Mouse (Mus musculus): ENCODE measurements around the gene Pip4p1. TPM values are rescaled to one million over a fixed set of nuclear protein-coding genes. Genes with fewer than 3 reads are reported as not detected.
"Not testable (repeated sequence)": the region's sequence is repeated elsewhere in the genome, so short reads cannot be mapped to it uniquely, and the experiment has no call there.

The Pip4p1 gene
- polyA plus RNA-seq, 1 experiment from 2014 or later, result 60.8 TPM

DNA sequence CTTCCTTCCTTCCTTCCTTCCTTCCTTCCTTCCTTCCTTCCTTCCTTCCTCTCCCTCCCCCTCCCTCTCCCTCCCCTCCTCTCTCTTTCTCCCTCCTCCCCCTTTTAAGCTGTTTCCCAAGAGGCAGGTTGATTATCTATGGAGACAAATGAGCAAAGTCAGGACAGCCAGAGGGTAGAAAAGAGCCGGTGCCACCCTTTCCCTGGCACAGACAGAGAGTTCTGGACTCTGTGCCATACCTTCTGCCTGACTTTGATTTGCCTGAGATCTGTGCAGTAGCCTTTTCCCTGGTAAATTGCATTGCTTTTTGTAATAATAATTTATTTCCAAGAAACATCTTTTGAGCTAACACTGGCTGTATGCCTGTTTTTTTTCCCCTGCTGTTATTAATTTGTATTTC, 38.4 kb upstream of the Pip4p1 start:
- H3K9ac ChIP-seq (replicated peaks; ENCODE audit: low read length), result no peak overlapping the region
- no peak overlapping the region for H3K4me2 ChIP-seq (replicated peaks; ENCODE audit: low read depth, low read length)
- H3K4me1 ChIP-seq (ENCODE audit: insufficient read depth, low read length), result no peaks in the 10 kb centered on the region
- H3K36me3 ChIP-seq (ENCODE audit: insufficient read depth, low read length), result no peaks in the 10 kb centered on the region
- H3K9me3 ChIP-seq (ENCODE audit: low read length), result no peaks in the 10 kb centered on the region
- no peak overlapping the region for H3K27ac ChIP-seq (ENCODE audit: low read length)
- ATAC-seq (ENCODE audit: low FRiP score, low TSS enrichment), result no peak
- no peaks in the 10 kb centered on the region for H3K27me3 ChIP-seq (ENCODE audit: insufficient read depth, low read length)
- H3K4me3 ChIP-seq (ENCODE audit: low read length), result no peak overlapping the region
- WGBS, result 29% methylated on average over 1 of the region's 1 CpGs

DNA sequence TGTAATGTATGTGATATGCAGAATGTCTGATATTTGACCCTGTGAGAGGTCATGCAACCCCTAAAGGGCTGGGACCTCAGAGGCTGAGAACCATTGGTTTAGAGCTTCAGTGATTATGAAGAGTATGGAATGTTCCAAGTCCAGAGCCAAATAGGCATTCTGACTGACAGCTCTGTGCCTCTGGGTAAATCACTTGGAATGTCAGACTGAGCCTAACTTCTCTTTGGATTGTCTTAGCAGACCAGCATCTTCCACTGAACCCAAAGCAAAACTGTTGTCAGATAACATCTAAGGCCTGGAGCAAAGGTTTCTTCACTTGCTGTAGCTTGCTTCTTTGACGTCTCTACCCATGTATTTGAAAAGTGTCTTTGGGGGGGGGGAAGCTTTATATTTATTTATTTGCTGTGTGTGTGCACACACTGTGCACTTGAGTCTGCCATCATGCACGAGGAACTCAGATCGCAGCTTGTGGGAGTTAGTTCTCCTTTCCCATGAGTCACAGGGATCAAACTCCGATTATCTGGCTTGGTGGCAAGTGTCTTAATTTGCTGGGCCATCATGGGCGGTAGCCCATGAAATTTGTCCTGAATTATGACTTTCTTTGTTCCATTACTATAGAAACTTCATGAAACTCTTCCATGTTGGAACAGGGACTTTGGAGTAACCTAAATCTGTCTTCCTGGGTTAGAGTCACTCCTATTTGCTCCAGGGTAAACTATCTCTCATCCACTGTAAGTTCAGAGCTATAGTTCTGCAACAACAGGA, 37.7 kb upstream of the Pip4p1 start:
- Histone ChIP-seq H3K4me3 (ENCODE audit: low read length) (no peak overlapping the region), H3K27me3 (ENCODE audit: insufficient read depth, low read length) (no peaks in the 10 kb centered on the region), H3K9ac (replicated peaks; ENCODE audit: low read length) (no peak overlapping the region), H3K27ac (ENCODE audit: low read length) (no peak overlapping the region), H3K36me3 (ENCODE audit: insufficient read depth, low read length) (no peaks in the 10 kb centered on the region), H3K9me3 (ENCODE audit: low read length) (no peaks in the 10 kb centered on the region), H3K4me1 (ENCODE audit: insufficient read depth, low read length) (no peaks in the 10 kb centered on the region), H3K4me2 (replicated peaks; ENCODE audit: low read depth, low read length) (no peak overlapping the region)
- ATAC-seq (ENCODE audit: low FRiP score, low TSS enrichment), result no peak
- 62% methylated on average over 5 of the region's 5 CpGs for WGBS

GRCm38 (mm10) chr14:50958289-50958995, 27.8 kb upstream of the Pip4p1 start:
- not testable (repeated sequence) for H3K9me3 ChIP-seq (ENCODE audit: low read length); H3K4me2 ChIP-seq (replicated peaks; ENCODE audit: low read depth, low read length); H3K27ac ChIP-seq (ENCODE audit: low read length); ATAC-seq (ENCODE audit: low FRiP score, low TSS enrichment); H3K36me3 ChIP-seq (ENCODE audit: insufficient read depth, low read length); H3K4me1 ChIP-seq (ENCODE audit: insufficient read depth, low read length); H3K9ac ChIP-seq (replicated peaks; ENCODE audit: low read length); H3K4me3 ChIP-seq (ENCODE audit: low read length); H3K27me3 ChIP-seq (ENCODE audit: insufficient read depth, low read length)
- WGBS, result 92% methylated on average over 5 of the region's 5 CpGs

DNA sequence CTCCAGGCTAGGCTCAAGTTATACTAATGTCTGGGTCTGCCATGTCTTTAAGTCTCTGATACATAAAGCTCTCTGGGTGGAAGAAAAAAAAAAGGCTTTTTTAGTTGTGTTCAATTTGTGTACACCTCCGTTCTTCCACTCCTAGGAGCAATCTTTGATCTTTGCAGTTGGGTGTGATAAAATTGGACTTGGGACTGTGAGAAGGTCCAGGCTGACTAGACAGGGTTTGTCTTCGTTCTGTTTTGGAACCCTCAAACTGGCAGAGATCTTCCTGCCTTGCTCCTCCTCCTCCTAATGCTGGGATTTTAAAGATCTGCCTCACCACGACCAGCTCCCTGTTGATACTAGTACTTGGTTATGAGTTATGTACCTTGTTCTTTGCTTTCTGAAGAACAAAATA, 26.5 kb upstream of the Pip4p1 start:
- H3K36me3 ChIP-seq (ENCODE audit: insufficient read depth, low read length); ATAC-seq (ENCODE audit: low FRiP score, low TSS enrichment); H3K4me1 ChIP-seq (ENCODE audit: insufficient read depth, low read length); H3K27ac ChIP-seq (ENCODE audit: low read length); H3K4me2 ChIP-seq (replicated peaks; ENCODE audit: low read depth, low read length); H3K9me3 ChIP-seq (ENCODE audit: low read length); H3K4me3 ChIP-seq (ENCODE audit: low read length); H3K27me3 ChIP-seq (ENCODE audit: insufficient read depth, low read length); H3K9ac ChIP-seq (replicated peaks; ENCODE audit: low read length): not testable (repeated sequence)
- WGBS, result 64% methylated on average over 3 of the region's 3 CpGs

DNA sequence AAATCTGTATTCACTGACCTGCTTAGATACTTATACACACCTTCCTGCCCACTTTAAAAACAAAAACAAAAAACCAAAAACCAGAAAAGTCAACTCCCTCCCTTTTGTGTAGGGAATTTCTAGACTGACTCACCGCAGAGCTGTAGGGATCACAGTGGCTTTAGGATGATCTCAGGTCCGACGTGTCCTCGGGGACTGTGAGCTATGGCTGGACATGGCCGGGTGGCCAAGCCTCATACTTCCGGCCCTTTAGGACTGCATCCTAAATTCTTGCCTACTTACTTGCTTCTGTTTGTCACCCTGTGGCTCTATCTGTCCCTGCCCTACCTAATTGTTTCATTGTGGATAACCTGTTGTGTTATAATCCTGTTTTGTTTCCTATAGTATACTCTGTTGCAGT, 26.1 kb upstream of the Pip4p1 start:
- not testable (repeated sequence) for ATAC-seq (ENCODE audit: low FRiP score, low TSS enrichment)

GRCm38 (mm10) chr14:50955942-50956508, 25.4 kb upstream of the Pip4p1 start, which contains the start of gene Pnp2:
Gene Pnp2 (plus strand): TSS chr14:50955992.
- H3K4me3 ChIP-seq (ENCODE audit: low read length), result peak within 1 kb of the TSS; percentile 25
- H3K9ac ChIP-seq (replicated peaks; ENCODE audit: low read length); H3K9me3 ChIP-seq (ENCODE audit: low read length); H3K27ac ChIP-seq (ENCODE audit: low read length); H3K4me1 ChIP-seq (ENCODE audit: insufficient read depth, low read length); H3K27me3 ChIP-seq (ENCODE audit: insufficient read depth, low read length): not testable (repeated sequence)
- peaks cover 11% of the 10 kb centered on the region; the same call in 1 of the 2 replicates for H3K36me3 ChIP-seq (ENCODE audit: insufficient read depth, low read length)
- peak; percentile 85 for ATAC-seq (ENCODE audit: low FRiP score, low TSS enrichment)
- peak within 1 kb of the TSS; percentile 35 for H3K4me2 ChIP-seq (replicated peaks; ENCODE audit: low read depth, low read length)
- WGBS, result 9% methylated on average over 18 of the region's 19 CpGs

More for the DNA sequence above, 26.1 kb upstream of the Pip4p1 start:
- H3K27ac ChIP-seq (ENCODE audit: low read length); H3K27me3 ChIP-seq (ENCODE audit: insufficient read depth, low read length); H3K9ac ChIP-seq (replicated peaks; ENCODE audit: low read length); H3K4me1 ChIP-seq (ENCODE audit: insufficient read depth, low read length); H3K36me3 ChIP-seq (ENCODE audit: insufficient read depth, low read length); H3K9me3 ChIP-seq (ENCODE audit: low read length); H3K4me3 ChIP-seq (ENCODE audit: low read length): not testable (repeated sequence)
- peak overlapping the region; percentile 35; the same call in 1 of the 2 replicates for H3K4me2 ChIP-seq (replicated peaks; ENCODE audit: low read depth, low read length)
- 78% methylated on average over 6 of the region's 6 CpGs for WGBS

DNA sequence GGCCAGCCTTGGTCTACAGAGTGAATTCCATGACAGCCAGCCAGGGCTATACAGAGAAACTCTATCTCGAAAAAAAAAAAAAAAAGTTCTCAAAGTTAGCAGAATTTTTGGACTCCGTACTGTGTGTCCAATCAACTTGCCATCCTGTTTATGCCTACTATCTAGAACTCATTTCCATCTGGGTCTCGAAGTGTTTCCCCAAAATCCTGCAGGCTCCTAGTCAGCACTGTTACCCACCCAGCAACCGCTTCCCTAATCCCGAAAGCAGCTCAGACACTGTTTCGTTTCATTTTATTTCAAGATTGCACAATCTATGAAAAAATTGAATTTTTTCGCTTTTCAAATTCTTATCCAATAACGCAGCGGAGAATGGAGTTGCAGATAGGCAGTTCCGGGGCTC, 24.8 kb upstream of the Pip4p1 start:
- ATAC-seq (ENCODE audit: low FRiP score, low TSS enrichment), result no peak
- Histone ChIP-seq H3K4me2 (replicated peaks; ENCODE audit: low read depth, low read length) (no peak overlapping the region), H3K27ac (ENCODE audit: low read length) (no peak overlapping the region), H3K4me3 (ENCODE audit: low read length) (no peak overlapping the region), H3K9ac (replicated peaks; ENCODE audit: low read length) (no peak overlapping the region), H3K4me1 (ENCODE audit: insufficient read depth, low read length) (0 out of 2 replicates have a peak, but pooled peaks cover 2% of the 10 kb centered on the region), H3K27me3 (ENCODE audit: insufficient read depth, low read length) (no peaks in the 10 kb centered on the region), H3K9me3 (ENCODE audit: low read length) (no peaks in the 10 kb centered on the region), H3K36me3 (ENCODE audit: insufficient read depth, low read length) (peaks cover 13% of the 10 kb centered on the region; the same call in 1 of the 2 replicates)
- WGBS, result 84% methylated on average over 10 of the region's 10 CpGs

DNA sequence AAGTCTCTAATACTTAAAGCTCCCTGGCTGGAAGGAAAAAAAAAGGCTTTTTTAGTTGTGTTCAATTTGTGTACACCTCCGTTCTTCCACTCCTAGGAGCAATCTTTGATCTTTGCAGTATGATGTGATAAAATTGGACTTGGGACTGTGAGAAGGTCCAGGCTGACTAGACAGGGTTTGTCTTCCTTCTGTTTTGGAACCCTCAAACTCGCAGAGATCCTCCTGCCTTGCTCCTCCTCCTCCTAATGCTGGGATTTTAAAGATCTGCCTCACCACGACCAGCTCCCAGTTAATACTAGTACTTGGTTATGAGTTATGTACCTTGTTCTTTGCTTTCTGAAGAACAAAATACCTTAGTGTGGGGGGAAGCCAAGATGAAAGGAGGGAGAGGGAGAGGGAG, 14.9 kb upstream of the Pip4p1 start:
- not testable (repeated sequence) for H3K36me3 ChIP-seq (ENCODE audit: insufficient read depth, low read length); ATAC-seq (ENCODE audit: low FRiP score, low TSS enrichment); H3K27me3 ChIP-seq (ENCODE audit: insufficient read depth, low read length); H3K4me1 ChIP-seq (ENCODE audit: insufficient read depth, low read length); H3K27ac ChIP-seq (ENCODE audit: low read length); H3K9me3 ChIP-seq (ENCODE audit: low read length)
- 15% methylated on average over 3 of the region's 3 CpGs for WGBS
- H3K9ac ChIP-seq (replicated peaks; ENCODE audit: low read length), result peak overlapping the region; percentile 65
- peak overlapping the region; percentile 53 for H3K4me3 ChIP-seq (ENCODE audit: low read length)
- H3K4me2 ChIP-seq (replicated peaks; ENCODE audit: low read depth, low read length), result peak overlapping the region; percentile 71

GRCm38 (mm10) chr14:50945081-50945480, 14.4 kb upstream of the Pip4p1 start:
- H3K4me2 ChIP-seq (replicated peaks; ENCODE audit: low read depth, low read length), result peak overlapping the region; percentile 71
- not testable (repeated sequence) for H3K4me1 ChIP-seq (ENCODE audit: insufficient read depth, low read length); H3K9me3 ChIP-seq (ENCODE audit: low read length); H3K36me3 ChIP-seq (ENCODE audit: insufficient read depth, low read length); ATAC-seq (ENCODE audit: low FRiP score, low TSS enrichment); H3K27me3 ChIP-seq (ENCODE audit: insufficient read depth, low read length)
- peak overlapping the region; percentile 65 for H3K9ac ChIP-seq (replicated peaks; ENCODE audit: low read length)
- peak overlapping the region; percentile 88 for H3K27ac ChIP-seq (ENCODE audit: low read length)
- 7% methylated on average over 6 of the region's 6 CpGs for WGBS
- H3K4me3 ChIP-seq (ENCODE audit: low read length), result peak overlapping the region; percentile 53

DNA sequence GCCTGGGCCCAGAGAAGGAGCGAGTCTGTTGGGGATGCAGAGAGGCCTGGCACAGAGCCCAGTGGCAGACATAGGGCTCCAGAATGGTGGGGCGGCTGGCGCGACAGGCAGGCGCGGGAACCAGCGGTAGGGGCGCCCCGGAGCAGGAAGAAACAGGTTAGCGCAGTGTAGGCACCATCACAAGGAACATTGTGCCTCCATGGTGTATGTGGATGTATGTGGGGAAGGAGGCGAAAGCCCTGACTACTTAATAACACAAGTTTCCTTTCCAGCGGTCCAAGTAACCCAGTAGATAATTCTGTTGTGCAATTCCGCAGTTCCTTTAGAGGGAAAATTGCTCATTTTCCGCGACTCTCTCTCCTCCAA, 14.0 kb upstream of the Pip4p1 start:
- WGBS, result under 1% methylated on average over 14 of the region's 15 CpGs
- peak overlapping the region; percentile 53 for H3K4me3 ChIP-seq (ENCODE audit: low read length)
- not testable (repeated sequence) for H3K4me1 ChIP-seq (ENCODE audit: insufficient read depth, low read length); H3K27me3 ChIP-seq (ENCODE audit: insufficient read depth, low read length); H3K36me3 ChIP-seq (ENCODE audit: insufficient read depth, low read length); H3K9me3 ChIP-seq (ENCODE audit: low read length)
- H3K4me2 ChIP-seq (replicated peaks; ENCODE audit: low read depth, low read length), result peak overlapping the region; percentile 71
- peak; percentile 97 for ATAC-seq (ENCODE audit: low FRiP score, low TSS enrichment)
- H3K9ac ChIP-seq (replicated peaks; ENCODE audit: low read length), result peak overlapping the region; percentile 65
- peak overlapping the region; percentile 88 for H3K27ac ChIP-seq (ENCODE audit: low read length)

Measured in kidney, embryonic 16.5 days (tissue).